Mouse (Mus musculus) brain, embryonic 14.5 days (tissue): ENCODE results near the gene Cdh13.

Experiments used
- CTCF ChIP-seq: fragments of 200-500 bp; IDR thresholded peaks from 2 replicates; pipeline ENCODE4 v1.5.1; 2012; ENCODE audit warnings: inconsistent platforms, mild to moderate bottlenecking, moderate library complexity, borderline replicate concordance; ENCODE audit not compliant: insufficient read depth, insufficient read length; ENCODE audit errors: extremely low read depth
- POLR2A ChIP-seq: fragments of 200-500 bp; IDR thresholded peaks from 2 replicates; pipeline ENCODE4 v1.6.1; 2012; ENCODE audit warnings: mild to moderate bottlenecking, inconsistent platforms, borderline replicate concordance; ENCODE audit not compliant: poor library complexity, insufficient read depth, insufficient read length, severe bottlenecking; ENCODE audit errors: extremely low read depth

GRCm38 (mm10) chr8:118363781-118364180 is 80.2 kb downstream of the Cdh13 start:
- TF ChIP-seq CTCF, result no peak
- TF ChIP-seq POLR2A, result no peak
